Mouse (Mus musculus) embryonic fibroblast, embryonic 13.5 days (primary cell): ENCODE results near the gene Htatip2. TPM values are rescaled to one million over a fixed set of nuclear protein-coding genes. Genes with fewer than 3 reads are reported as not detected.

ENCODE experiments used
- H3K27ac ChIP-seq: 2 replicates; pipeline ENCODE4 v1.5.1; 2012; ENCODE audit warnings: low read length, control low read depth, inconsistent platforms; ENCODE audit not compliant: insufficient read depth
- H3K4me1 ChIP-seq: 2 replicates; pipeline ENCODE4 v1.6.1; 2011; ENCODE audit warnings: low read length; ENCODE audit not compliant: control insufficient read depth, insufficient read depth
- H3K4me3 ChIP-seq: 2 replicates; pipeline ENCODE4 v1.5.1; 2011; ENCODE audit warnings: mild to moderate bottlenecking, control low read depth, low read length; ENCODE audit not compliant: insufficient read depth
- CTCF ChIP-seq: IDR thresholded peaks from 2 replicates; pipeline ENCODE4 v1.5.1; 2011; ENCODE audit warnings: mild to moderate bottlenecking, control low read depth, low read length, moderate library complexity, borderline replicate concordance; ENCODE audit not compliant: insufficient read depth
- POLR2A ChIP-seq: IDR thresholded peaks from 2 replicates; pipeline ENCODE4 v1.6.1; 2011; ENCODE audit warnings: low read depth, mild to moderate bottlenecking, control low read depth, low read length, moderate library complexity
- polyA plus RNA-seq: library from polyadenylated mRNA; stranded (reverse); fragments of >200 nt; gene quantifications from 2 replicates; pipeline ENCODE4 v1.2.4, GENCODE M21; 2011; ENCODE audit warnings: low read depth; ENCODE audit not compliant: missing spikeins, insufficient read length

The Htatip2 gene
- polyA plus RNA-seq, 1 experiment: 26.3 TPM

- Histone ChIP-seq H3K27ac (no peak overlapping the region), H3K4me1 (peaks cover 9% of the 10 kb centered on the region), H3K4me3 (no peak overlapping the region)
- TF ChIP-seq POLR2A: no peak
- no peak for TF ChIP-seq CTCF
Measured at GRCm38 (mm10) chr7:49783017-49783416, 24.1 kb downstream of the Htatip2 start.

- TF ChIP-seq CTCF: no peak
- no peak for TF ChIP-seq POLR2A
- H3K27ac ChIP-seq: no peak overlapping the region
- H3K4me1 ChIP-seq: no peaks in the 10 kb centered on the region; the same call in 1 of the 2 replicates
- H3K4me3 ChIP-seq: no peak overlapping the region
Measured at GRCm38 (mm10) chr7:49785141-49785540, 26.2 kb downstream of the Htatip2 start.

GRCm38 (mm10) chr7:49786618-49787382, 27.9 kb downstream of the Htatip2 start:
- TF ChIP-seq CTCF (no peak), POLR2A (no peak)
- H3K27ac ChIP-seq: no peak overlapping the region
- no peak overlapping the region for H3K4me3 ChIP-seq
- H3K4me1 ChIP-seq: no peaks in the 10 kb centered on the region

- Histone ChIP-seq H3K4me1 (no peaks in the 10 kb centered on the region), H3K4me3 (no peak overlapping the region), H3K27ac (no peak overlapping the region)
- TF ChIP-seq CTCF: no peak
- TF ChIP-seq POLR2A: no peak
Measured at GRCm38 (mm10) chr7:49787383-49787645, 28.4 kb downstream of the Htatip2 start.

GRCm38 (mm10) chr7:49794304-49794703, 35.4 kb downstream of the Htatip2 start:
- TF ChIP-seq CTCF (no peak), POLR2A (no peak)
- Histone ChIP-seq H3K4me1 (no peaks in the 10 kb centered on the region), H3K27ac (no peak overlapping the region), H3K4me3 (no peak overlapping the region)

- no peak overlapping the region for H3K27ac ChIP-seq
- no peak for TF ChIP-seq POLR2A
- TF ChIP-seq CTCF: no peak
- H3K4me3 ChIP-seq: no peak overlapping the region
- no peaks in the 10 kb centered on the region for H3K4me1 ChIP-seq
Measured at GRCm38 (mm10) chr7:49797171-49797570, 38.3 kb downstream of the Htatip2 start.

- no peaks in the 10 kb centered on the region; the same call in 1 of the 2 replicates for H3K4me1 ChIP-seq
- TF ChIP-seq CTCF (no peak), POLR2A (no peak)
- H3K27ac ChIP-seq: no peak overlapping the region
- H3K4me3 ChIP-seq: no peak overlapping the region
Measured at GRCm38 (mm10) chr7:49803511-49803910, 44.6 kb downstream of the Htatip2 start.

GRCm38 (mm10) chr7:49804638-49805165, 45.8 kb downstream of the Htatip2 start:
- Histone ChIP-seq H3K4me1 (peaks cover 3% of the 10 kb centered on the region), H3K4me3 (no peak overlapping the region), H3K27ac (no peak overlapping the region)
- TF ChIP-seq POLR2A (no peak), CTCF (no peak)

GRCm38 (mm10) chr7:49805618-49806017, 46.7 kb downstream of the Htatip2 start:
- TF ChIP-seq POLR2A: no peak
- TF ChIP-seq CTCF: no peak
- H3K4me1 ChIP-seq: peaks cover 3% of the 10 kb centered on the region
- H3K4me3 ChIP-seq: no peak overlapping the region
- H3K27ac ChIP-seq: no peak overlapping the region

GRCm38 (mm10) chr7:49807093-49807682, 48.3 kb downstream of the Htatip2 start:
- H3K27ac ChIP-seq: no peak overlapping the region
- no peak overlapping the region for H3K4me3 ChIP-seq
- H3K4me1 ChIP-seq: peaks cover 3% of the 10 kb centered on the region
- TF ChIP-seq POLR2A (no peak), CTCF (no peak)
